Mouse (Mus musculus) cerebellum, adult 11-12 months (tissue): ENCODE measurements around the gene Rspo4.

Experiments used
- DNase-seq: peaks from one replicate; pipeline ENCODE4 v3.0.0; 2022

The Rspo4 gene

DNA sequence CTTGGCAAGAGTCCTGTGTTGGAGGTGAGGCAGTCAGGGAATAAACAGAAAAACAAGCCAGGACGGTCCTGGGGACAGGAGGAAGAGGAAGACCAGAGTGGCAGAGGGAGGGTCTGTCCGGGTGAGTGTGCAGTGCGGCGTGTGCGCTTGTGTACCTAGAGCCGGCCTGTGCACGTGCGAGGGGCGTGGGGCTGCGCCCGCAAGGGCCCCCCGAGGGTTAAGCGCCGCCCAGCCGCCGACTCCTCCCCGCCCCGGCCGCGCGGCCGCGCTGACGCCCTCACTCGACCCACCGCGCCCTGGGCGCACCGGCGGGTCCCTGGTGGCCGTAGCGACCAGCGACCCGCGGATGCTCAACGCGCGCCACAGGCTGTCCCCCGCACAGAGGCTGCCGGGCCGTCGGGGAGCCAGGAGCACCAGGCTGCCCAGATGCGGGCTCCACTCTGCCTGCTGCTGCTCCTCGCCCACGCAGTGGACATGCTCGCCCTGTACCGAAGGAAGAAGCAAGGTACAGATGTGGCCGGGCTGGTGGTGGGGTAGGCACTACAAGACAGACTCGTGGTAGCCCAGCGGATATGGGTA, at the start of gene Rspo4:
Gene Rspo4 (plus strand): TSS at position 280 of the 579 bp plus-strand sequence.
- no peak for DNase-seq

DNA sequence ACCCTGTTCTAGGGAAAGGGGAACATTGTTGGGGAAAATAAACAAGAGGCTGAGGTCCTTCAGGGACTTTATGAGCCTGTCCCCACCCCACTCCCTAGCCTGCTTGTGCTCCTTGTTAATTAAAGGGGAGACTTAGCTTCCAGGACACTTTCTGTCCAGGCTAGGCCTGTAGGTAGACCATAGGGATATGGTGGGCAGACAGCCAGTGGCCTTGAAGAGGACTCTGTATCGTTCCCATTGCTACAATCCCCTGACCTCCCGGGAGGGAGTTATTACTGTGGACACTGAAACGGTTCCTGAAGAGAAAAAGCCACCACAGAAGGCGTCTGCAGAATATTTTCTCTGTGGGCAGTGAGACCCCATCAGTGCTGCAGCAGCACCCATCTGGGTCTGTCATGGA, 27.1 kb upstream of the Rspo4 start:
- no peak for DNase-seq

DNA sequence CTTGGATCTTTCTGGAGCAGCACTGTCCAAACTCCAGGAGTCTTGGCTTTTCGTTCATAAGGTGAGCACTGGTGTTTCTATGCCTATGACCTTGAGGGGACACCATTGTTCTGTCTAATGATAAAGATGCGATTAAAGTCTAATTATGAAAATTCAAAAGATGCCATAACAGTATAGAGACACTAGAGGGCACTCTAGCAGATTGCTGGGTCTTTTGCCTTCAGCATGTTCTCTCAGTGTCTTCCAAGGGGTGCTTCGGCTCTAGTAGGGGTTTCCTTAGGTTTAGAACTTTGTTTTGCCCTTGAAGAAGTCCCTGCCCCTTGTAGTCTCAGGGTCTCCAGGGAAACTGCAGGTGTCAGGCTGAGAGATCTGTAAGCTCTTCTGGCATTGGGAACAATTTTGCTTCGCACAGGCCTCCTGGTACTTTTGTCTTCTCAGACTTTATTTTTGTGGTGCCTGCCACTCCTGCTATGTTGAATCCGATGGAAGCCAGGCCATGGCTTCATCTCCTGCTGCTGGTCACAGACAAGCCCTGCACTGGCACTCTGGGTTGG, 19.6 kb downstream of the Rspo4 start:
- no peak for DNase-seq

- no peak for DNase-seq
These were observed 22.2 kb downstream of the Rspo4 start for GRCm38 (mm10) chr2:151864941-151865340.

GRCm38 (mm10) chr2:151866487-151866886, 23.8 kb downstream of the Rspo4 start:
- DNase-seq, result peak; percentile 22

DNA sequence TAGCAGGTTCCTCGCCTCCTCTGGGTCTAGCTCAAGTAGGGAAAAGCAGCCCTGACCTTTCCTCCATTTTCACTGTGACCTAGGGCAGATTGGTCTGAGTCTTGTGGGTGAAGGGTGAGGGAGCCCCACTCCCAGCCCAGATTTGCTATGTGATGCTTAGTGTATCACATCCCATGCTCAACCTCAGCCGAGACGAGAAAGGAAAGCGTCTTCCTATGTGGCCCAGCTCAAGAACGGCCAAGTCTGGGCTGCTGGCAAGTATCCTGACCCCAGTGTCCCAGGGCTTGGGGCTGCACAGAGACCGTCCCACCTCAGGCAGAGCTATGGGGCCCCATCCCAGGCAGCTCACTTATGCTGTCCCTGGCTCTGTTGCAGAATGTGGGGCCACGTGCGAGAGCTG, 25.5 kb downstream of the Rspo4 start:
- DNase-seq, result no peak

DNA sequence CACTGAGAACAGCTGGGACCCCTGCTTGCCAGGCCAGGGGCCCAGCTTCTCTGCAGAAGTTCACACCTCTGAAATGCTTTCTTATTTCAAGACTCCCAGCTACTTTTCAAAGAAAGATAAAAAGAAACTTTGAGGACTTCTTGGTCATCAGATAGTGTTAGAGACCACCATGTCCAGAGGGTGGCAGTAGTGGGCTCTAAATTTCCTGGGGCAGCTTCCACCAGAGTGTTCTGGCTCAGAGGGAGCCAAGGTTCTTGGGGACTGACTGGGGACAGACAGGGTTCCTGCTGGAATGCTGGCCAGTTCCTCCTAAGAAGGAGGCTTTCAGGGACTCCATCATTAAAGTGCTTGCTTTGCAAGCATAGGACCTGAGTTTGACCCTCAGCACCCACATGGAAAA, 31.8 kb downstream of the Rspo4 start:
- DNase-seq, result no peak

DNA sequence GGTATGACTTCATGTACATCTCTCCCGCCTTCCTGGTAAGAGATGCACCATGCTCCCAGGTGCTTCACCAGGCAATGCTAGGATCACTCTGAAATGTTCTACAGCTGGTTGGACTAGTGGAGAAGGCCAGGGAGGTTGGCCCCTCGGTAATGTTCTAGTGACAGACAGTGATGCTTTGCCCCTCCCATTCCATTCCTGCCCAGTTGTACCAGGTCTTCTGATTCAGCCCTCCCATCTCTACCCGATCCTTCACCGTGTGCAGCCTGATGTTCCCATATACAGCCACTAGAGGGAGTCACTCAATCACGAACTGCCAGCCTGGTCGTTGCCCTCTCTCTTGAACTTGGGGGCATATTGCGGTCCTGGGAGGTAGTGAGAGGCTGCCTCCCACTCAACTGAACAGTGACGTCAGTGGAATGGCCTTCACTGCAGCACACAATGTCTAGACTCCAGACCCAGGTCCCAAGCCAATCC, 33.3 kb downstream of the Rspo4 start:
- DNase-seq, result peak; percentile 16

GRCm38 (mm10) chr2:151878645-151879044, 35.9 kb downstream of the Rspo4 start:
- DNase-seq, result no peak

- DNase-seq, result no peak
These were observed 37.0 kb downstream of the Rspo4 start for GRCm38 (mm10) chr2:151879760-151880159.

DNA sequence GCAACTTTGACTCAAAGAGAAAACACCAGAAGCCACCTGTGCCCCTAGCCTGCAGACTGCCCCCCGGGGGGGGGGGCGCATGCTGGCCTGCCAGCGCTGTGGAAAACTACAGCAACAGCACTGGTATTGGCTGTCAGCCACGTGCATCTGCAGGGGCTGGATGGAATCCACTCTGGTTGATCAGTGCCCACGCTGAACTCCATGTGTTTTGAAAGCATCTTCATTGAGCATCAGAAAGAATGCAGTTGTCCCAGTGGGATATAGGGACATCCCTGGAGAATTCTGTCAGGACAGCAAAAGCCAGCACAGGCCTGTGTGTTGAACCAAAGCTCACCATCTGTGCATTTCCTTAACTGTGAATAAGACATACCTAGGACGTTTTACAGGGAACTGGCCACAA, 48.3 kb downstream of the Rspo4 start:
- no peak for DNase-seq

GRCm38 (mm10) chr2:151893122-151893774, 50.5 kb downstream of the Rspo4 start:
- no peak for DNase-seq

DNA sequence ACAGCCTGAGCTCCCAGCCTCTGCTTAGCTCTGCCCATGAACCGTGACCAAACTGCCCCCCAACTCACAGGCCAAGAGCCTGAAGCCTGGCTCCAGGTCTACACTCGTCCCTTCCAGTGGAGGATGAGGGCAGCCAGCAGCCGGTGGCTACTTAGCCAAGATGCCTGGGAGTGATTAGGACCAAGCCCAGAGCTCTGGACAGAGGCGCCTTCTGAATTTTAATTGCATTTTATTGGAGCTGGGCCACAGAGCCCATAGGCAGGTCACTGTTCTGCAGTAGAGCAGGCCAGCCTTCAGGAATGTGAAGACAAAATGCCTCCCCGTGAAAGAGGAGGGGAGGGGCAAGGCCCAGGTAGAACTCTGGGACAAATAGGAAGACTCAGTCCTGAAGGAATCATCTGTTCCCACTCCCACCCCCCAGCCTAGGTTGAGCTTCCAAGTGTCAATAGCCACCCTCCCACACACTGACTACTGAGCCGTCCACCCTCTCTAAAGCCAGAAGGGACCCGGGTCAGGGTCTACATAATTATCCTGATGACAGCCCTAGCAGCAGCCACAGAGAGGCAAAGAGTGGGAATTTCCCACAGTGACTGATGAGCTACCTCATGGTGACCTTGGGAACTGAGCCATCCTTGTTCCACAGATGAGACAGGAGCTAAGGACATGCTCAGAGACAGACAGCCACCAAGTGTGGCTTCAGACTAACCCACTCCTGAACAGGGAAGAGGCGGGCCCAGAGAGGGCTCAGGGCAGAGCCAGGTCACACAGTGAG, 51.7 kb downstream of the Rspo4 start:
- no peak for DNase-seq

- no peak for DNase-seq
These were observed 53.2 kb downstream of the Rspo4 start for GRCm38 (mm10) chr2:151895911-151896310.

DNA sequence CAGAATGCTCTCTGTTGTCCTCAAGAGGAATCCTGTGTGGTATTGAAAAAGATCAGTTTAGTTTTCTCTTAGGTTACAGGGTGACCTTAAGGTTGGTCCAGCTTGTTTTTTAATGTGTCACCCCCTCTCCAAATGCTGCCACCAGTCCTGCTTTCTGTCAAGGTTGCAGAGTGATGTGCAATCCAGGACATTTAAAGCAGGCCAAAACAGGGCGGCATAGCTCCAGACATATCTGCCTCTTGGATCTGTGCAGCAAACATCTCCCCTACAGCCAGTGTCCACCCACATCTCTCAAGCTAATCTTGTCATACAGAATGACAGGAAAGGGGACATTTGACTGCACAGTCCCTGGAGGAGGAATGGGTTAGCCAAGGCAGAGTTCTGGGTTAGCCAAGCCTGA, 55.4 kb downstream of the Rspo4 start:
- DNase-seq, result no peak

DNA sequence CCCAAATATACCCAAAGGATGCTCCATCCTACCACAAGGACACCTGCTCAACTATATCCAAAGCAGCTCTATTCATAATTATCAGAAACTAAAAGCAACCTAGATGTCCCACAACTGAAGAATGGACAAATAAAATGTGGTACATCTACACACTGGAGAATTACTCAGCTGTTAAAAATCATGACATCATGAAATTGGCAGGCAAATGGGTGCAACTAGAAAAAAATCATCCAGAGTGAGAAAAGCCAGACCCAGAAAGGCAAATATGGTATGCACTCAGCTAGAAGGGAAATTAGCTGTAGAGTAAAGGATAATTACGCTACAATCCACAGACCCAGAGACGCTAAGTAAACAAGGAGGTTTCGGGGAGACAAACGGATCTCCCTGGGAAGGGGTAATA, 58.1 kb downstream of the Rspo4 start:
- DNase-seq, result no peak

DNA sequence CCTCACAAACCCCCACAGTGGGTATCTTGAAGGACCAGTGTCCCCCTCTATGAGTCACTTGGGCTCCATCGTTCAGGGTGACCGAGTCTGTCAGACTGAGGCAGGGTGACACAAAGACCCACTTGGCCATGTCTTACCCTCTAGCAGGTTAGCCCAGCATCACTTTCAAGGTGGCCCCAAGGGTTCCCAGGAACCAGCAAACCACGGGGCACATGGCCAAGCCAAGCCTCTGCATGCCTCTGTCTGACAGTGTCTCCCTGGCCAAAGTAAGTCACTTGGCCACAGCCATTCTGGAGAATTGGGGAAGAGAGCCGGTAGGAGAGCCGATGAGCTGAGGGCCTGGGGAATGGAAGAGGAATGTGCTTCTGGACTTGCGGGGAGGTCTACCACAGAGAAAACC, 60.5 kb downstream of the Rspo4 start:
- DNase-seq, result no peak

DNA sequence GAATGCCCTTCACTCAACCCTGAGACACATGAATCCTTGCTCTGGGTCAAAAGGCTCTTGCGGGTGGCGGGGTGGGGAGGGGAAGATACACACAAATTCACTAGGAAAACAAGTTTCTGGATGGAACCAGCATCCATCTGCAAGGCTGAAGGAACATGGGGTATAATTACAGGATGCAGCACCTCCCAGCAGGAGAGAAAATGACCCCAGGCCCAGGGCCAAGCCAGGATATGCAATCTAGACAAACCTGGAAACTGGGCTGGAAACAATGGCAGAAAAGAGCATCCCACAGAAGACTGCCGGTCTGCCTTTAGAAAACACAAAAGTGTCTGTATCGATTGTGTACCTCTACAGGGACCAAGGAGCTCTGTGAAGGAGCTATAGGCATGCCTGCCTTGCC, 61.2 kb downstream of the Rspo4 start:
- no peak for DNase-seq

DNA sequence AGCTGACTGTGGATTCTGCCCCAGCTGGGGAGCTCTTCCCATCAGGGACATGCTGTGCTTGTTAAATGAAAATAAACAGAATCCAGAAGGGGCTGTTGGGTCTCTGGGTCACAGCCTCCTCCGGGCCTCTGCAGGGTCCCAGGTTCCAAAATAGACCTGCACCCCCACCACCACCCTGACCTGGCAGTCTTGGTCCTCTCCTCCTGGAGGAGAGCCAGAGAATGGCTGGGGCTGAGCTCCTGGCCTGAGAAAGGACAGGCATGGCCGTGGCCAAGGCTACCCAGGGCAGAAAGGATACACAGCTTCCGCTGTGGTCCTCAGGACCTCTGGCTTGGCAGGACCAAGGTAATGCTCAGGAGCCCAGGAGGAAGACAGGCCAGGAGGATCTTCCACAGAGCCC, 61.9 kb downstream of the Rspo4 start:
- DNase-seq, result no peak

- DNase-seq, result no peak
These were observed 64.3 kb downstream of the Rspo4 start for GRCm38 (mm10) chr2:151907020-151907419.

GRCm38 (mm10) chr2:151909386-151909785, 66.7 kb downstream of the Rspo4 start:
- DNase-seq, result no peak

DNA sequence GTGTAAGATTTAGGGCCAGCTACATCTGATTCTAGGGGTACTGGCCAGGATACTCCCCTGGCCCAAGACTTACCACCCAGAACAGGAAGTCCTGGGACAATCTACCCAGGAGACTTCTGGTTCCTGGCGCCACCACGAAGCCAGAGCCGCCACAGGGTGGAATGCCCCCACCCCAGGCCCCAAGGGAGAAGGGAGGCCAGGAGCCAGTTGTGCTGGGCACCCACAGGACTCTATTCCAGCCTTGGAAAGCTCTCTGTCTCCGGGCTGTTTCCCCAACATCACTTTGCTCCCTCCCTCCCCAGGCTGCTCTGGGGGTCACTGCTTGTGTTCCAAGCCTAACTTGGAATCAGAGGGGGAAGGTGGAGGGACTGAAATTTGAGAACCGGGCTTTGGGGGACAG, 67.8 kb downstream of the Rspo4 start:
- DNase-seq, result no peak

DNA sequence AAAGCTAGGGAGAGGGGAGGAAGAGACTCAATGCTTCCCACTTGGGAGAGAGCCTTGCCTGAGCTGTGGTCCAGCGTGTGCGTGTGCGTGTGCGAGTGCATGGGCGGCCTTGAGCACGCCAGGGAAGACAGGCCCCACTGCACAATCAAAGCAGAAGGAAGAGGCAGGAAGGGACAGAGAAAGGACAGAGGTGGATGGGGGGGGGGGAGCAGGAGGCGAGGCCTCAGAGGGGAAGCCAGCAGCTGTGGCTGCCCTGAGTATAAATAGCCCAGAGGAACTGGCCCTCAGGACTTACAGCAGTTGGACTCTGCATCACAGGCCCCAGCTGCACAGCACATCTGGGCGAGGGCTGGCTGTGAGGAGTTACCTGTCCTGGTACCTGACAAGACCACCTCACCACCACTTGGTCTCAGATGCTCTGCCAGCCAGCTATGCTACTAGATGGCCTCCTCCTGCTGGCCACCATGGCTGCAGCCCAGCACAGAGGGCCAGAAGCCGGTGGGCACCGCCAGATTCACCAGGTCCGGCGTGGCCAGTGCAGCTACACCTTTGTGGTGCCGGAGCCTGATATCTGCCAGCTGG, 68.3 kb downstream of the Rspo4 start, which contains the start of gene Angpt4:
Gene Angpt4 (plus strand): TSS at position 292 of the 582 bp plus-strand sequence.
- DNase-seq, result no peak
